Mouse (Mus musculus): ENCODE results near the gene Mthfsd.

DNA sequence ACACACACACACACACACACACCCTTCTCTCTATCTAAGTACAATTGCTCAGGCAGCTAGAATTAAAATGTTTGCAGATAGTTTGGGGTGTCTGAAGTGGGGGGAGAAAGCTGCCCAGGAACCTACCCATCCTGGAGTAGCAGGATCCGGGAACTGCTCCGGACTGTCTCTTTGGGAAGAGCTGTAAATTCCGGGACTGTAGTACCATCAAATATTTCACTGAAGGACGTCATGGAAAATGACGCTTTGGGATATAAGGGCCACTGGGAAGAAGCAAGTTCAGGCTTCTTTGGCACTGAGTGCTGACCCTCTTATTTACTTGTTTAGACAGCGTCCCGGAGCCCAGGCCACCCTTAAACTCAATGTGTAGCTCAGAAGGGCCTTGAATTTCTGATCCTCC lies 29.0 kb downstream of the Mthfsd start:
- TF ChIP-seq CTCF (IDR thresholded peaks at IDR 0.05; ENCODE audit: low read depth, low read length) (no peak), POLR2A (IDR thresholded peaks at IDR 0.05; ENCODE audit: extremely low read depth, insufficient read depth, low read length) (no peak)

All from liver, adult 2 months (tissue).